Mouse (Mus musculus) forebrain, embryonic 14.5 days (tissue): ENCODE measurements at regions not wholly inside any gene's neighbourhood (a gene's known extent, or its start where the extent isn't known, plus 50 kb on each side); places are given as distances from the start of the nearest gene placed in this dataset.
A peak's percentile ranks its signal among the peaks of the same experiment; 100 is the strongest.

Source experiments
- ATAC-seq: fragments of 200-750 bp; cut with Nextera tagmentation; 2 replicates; pipeline ENCODE4 v1.8.0; 2017; ENCODE audit warnings: mild to moderate bottlenecking, moderate library complexity
- DNase-seq: peaks from one replicate; pipeline ENCODE4 v3.0.0-alpha.2; 2015; ENCODE audit warnings: low spot score
- H3K27ac ChIP-seq: fragments of 300-500 bp; sonication (generic); 2 replicates; pipeline ENCODE4 v1.5.1; 2014; ENCODE audit warnings: low read depth, mild to moderate bottlenecking, control low read depth, low read length, moderate library complexity
- H3K27me3 ChIP-seq: fragments of 300-500 bp; sonication (generic); replicated peaks from 2 replicates; pipeline ENCODE4 v1.6.1; 2014; ENCODE audit warnings: low read length, control low read depth, mixed read lengths; ENCODE audit not compliant: control insufficient read depth, insufficient read depth
- H3K36me3 ChIP-seq: fragments of 300-500 bp; sonication (generic); 2 replicates; pipeline ENCODE4 v1.6.1; 2014; ENCODE audit warnings: low read length, control low read depth; ENCODE audit not compliant: control insufficient read depth, insufficient read depth
- H3K4me1 ChIP-seq: fragments of 300-500 bp; sonication (generic); 2 replicates; pipeline ENCODE4 v1.6.1; 2014; ENCODE audit warnings: antibody characterized with exemption, low read length, control low read depth; ENCODE audit not compliant: control insufficient read depth, insufficient read depth
- H3K4me2 ChIP-seq: fragments of 300-500 bp; sonication (generic); 2 replicates; pipeline ENCODE4 v1.6.1; 2014; ENCODE audit warnings: mild to moderate bottlenecking, control low read depth, low read length
- H3K4me3 ChIP-seq: fragments of 300-500 bp; sonication (generic); 2 replicates; pipeline ENCODE4 v1.5.1; 2014; ENCODE audit warnings: low read depth, low read length, control low read depth
- H3K9ac ChIP-seq: fragments of 300-500 bp; sonication (generic); 2 replicates; pipeline ENCODE4 v1.6.1; 2014; ENCODE audit warnings: mild to moderate bottlenecking, low read length, control low read depth, moderate library complexity
- H3K9me3 ChIP-seq: fragments of 300-500 bp; sonication (generic); replicated peaks from 2 replicates; pipeline ENCODE4 v1.6.1; 2016; ENCODE audit warnings: low read length, control low read depth, mixed read lengths; ENCODE audit not compliant: control insufficient read depth
- WGBS: fragments of 180-500 bp; shearing (Covaris S2); extraction: QIAGEN DNeasy Blood & Tissue Kit; methylation state at CpG from one replicate; pipeline ENCODE4 v1.1.7; 2014; 5-methylcytosine and 5-hydroxymethylcytosine counted together

DNA sequence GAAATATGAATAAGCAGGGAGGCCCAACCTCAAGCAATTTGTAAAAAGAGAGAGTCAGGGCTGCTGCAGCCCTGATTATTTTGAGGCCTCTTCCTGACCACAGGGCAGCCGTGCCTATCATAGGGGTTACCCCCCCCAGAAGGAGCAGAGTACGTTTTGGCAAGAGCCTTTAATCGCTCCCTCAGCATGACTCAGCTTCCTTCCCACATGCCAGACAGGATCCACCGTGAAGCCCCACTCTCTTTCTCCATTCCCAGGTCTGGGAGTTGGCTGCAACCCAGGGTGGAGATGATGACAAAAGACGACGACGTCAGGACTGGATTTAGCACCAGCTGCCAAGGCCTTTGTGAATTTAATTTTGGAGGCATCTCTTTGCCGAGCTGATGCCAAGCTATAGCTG, 67.9 kb upstream of the Bace2 start:
- Histone ChIP-seq H3K27ac (peak overlapping the region; percentile 44; the same call in 1 of the 2 replicates), H3K4me3 (no peak overlapping the region), H3K36me3 (no peaks in the 10 kb centered on the region), H3K9me3 (no peaks in the 10 kb centered on the region), H3K9ac (no peak overlapping the region), H3K27me3 (no peaks in the 10 kb centered on the region), H3K4me2 (no peak overlapping the region), H3K4me1 (peaks cover 18% of the 10 kb centered on the region)
- ATAC-seq (peak; percentile 50), DNase-seq (peak; percentile 83)
- 11% methylated on average over 8 of the region's 8 CpGs for WGBS

DNA sequence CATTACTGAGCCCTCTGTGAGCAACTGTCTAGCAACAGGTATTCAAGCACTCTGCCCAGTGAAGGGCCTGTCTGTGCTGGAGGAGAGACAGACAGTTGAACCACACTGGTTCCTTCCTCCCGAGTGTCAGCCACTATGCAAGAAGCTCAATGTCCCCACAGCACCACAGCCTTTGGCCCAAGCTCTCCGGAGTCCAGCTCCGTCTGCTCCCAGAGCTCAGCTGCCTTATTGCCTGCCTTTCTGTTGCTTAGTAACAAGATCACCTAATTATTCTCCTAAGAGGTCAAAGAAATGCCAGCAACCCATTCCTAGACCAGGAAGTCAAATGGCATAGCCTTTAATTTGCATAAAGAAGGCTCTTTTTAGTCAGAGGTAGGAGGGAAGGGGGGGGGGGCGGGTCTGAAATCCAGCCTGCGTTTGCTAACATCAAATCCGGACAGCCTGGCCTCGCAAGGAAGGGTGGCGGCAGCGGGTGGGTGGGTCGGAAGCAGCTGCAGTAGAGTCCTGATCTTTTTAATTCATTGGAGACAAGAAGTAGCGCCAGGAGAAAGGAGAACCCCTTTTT, 64.0 kb upstream of the Bace2 start:
- Histone ChIP-seq H3K27me3 (no peaks in the 10 kb centered on the region), H3K36me3 (no peaks in the 10 kb centered on the region), H3K4me2 (peak overlapping the region; percentile 28), H3K27ac (no peak overlapping the region; the same call in 1 of the 2 replicates), H3K9me3 (no peaks in the 10 kb centered on the region), H3K9ac (no peak overlapping the region), H3K4me3 (no peak overlapping the region), H3K4me1 (peaks cover 18% of the 10 kb centered on the region)
- peak; percentile 28; the same call in 1 of the 2 replicates for ATAC-seq
- DNase-seq, result peak; percentile 54
- 2% methylated on average over 11 of the region's 11 CpGs for WGBS

DNA sequence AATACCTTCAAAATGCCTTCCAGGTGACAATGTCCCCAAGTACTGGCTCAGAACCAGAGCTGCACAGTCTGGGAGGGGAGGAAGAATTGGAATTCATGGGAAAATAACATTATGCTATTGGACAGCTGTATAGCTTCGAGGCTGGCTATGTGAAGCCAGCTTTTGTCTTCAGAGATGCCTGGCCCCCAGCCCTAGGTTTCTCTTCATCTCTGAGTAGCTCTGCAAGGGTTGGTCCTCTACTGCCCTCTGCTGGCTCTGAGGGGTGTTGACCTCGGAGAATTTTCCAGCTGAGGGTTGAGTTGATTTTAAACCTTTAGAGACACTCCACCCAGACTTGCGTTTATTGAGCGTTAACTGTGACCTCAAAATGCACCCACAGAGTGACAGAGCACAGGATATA, 63.3 kb upstream of the Bace2 start:
- Histone ChIP-seq H3K4me1 (peaks cover 15% of the 10 kb centered on the region), H3K27me3 (no peaks in the 10 kb centered on the region), H3K27ac (no peak overlapping the region), H3K9me3 (no peaks in the 10 kb centered on the region), H3K4me3 (no peak overlapping the region), H3K4me2 (peak overlapping the region; percentile 28), H3K9ac (no peak overlapping the region), H3K36me3 (no peaks in the 10 kb centered on the region)
- DNase-seq (peak; percentile 93), ATAC-seq (peak; percentile 78)
- 4% methylated on average over 4 of the region's 4 CpGs for WGBS

DNA sequence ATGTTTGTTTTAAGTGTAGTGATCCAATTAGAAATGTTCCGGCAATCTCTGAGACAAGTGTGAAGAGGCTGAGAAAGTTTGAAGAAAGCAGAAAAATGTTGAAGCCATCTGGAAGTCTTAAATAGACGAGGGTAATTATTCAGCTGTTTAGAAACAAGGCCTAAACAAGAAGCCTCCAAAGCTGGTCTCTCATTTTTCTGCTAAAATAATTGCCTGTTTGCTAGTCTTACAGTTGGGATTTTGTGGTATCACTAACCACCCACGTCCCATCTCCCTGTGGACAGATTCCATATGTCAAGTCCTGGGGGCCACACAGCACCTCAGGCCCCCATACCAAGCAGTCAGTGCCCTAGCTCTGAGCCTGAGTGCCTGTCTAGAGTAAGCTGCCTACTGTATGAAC, 59.4 kb upstream of the Bace2 start:
- no peak for ATAC-seq
- WGBS, result 59% methylated on average over 3 of the region's 3 CpGs

DNA sequence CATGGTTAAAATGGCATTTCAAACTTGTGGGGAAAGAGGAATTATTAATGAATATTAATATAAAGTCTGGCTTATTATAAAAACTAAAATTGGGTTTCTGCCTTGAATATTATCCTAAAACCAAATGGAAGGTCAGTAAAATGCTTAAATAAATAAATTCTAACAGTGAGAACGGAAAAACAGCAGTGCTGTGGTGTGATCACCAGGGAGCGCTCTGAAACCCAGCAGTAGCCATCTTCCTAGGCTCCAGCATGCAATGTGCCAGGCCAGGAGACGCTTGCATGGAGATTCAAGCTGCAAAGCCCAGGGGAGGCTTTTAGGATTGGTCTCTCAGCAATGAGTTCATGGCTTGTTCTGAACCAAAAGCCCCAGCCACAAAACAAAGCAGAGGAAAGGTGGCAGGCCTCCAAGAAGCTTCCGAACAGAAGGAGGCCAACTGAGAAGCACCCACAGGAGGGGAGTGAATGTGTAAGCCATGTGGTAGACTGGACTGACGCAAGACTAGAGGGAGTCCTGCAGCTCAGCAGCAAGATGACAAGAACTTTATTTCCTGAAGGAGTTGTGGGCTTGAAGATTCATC, 52.3 kb upstream of the Bace2 start:
- no peak overlapping the region for H3K9ac ChIP-seq
- H3K4me3 ChIP-seq, result no peak overlapping the region

More for the DNA sequence above, 59.4 kb upstream of the Bace2 start:
- Histone ChIP-seq H3K9me3 (no peaks in the 10 kb centered on the region), H3K4me1 (peaks cover 6% of the 10 kb centered on the region; the same call in 1 of the 2 replicates), H3K4me2 (no peak overlapping the region), H3K36me3 (no peaks in the 10 kb centered on the region), H3K27me3 (no peaks in the 10 kb centered on the region), H3K4me3 (no peak overlapping the region), H3K27ac (no peak overlapping the region), H3K9ac (no peak overlapping the region)
- no peak for DNase-seq

More for the DNA sequence above, 52.3 kb upstream of the Bace2 start:
- H3K27me3 ChIP-seq, result no peaks in the 10 kb centered on the region
- ATAC-seq (no peak), DNase-seq (peak; percentile 32)
- H3K4me2 ChIP-seq, result no peak overlapping the region
- H3K9me3 ChIP-seq, result no peaks in the 10 kb centered on the region
- 52% methylated on average over 5 of the region's 5 CpGs for WGBS
- H3K36me3 ChIP-seq, result no peaks in the 10 kb centered on the region
- no peak overlapping the region for H3K27ac ChIP-seq
- no peaks in the 10 kb centered on the region for H3K4me1 ChIP-seq
